In the genomic region with DNA sequence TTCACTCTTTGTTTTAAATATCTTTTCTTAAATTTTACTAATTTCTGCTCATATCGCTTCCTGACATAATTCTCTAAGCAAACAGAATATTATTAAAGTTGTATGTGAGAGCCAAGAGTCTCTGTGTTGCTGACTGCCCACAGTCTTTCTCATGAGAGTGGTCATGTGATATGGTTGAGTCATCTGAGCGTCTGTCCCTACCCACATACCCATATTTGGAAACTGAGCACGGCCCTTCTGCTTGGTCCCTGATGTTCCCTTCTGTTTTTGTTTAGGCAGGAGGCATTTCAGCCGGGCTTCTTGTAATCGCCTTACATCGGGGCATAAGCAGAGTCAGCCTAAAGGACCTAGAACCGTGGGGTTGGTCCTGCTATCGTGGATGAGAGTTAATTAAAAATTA, we compare ENCODE assay signal across 11 mouse cellular contexts.
DNase-seq lines count a peak whose midpoint lies in the region; ATAC-seq lines count a peak whose summit lies in the region.
"Had no signal": no experiment of that assay in that cellular context is flagged by ENCODE, and none has a peak within 500 bp of the region (broad histone marks: within the 10 kb centered on the region; RNA-seq: fewer than 3 reads in every experiment).

No protein-coding gene starts in this region.

- no peak overlapping the region for H3K9ac ChIP-seq in intestine, embryonic 15.5 days
- no peak overlapping the region for H3K9ac ChIP-seq in intestine, embryonic 16.5 days (ENCODE audit: low read depth, low read length)
- H3K9ac ChIP-seq: heart, embryonic 13.5 days; liver, embryonic 15.5 days had no signal

- no peaks in the 10 kb centered on the region for H3K36me3 ChIP-seq in intestine, embryonic 15.5 days
- H3K36me3 ChIP-seq in intestine, embryonic 16.5 days (ENCODE audit: control insufficient read depth, insufficient read depth, low read length) = no peaks in the 10 kb centered on the region
- H3K36me3 ChIP-seq: liver, embryonic 15.5 days had no signal

- no peak overlapping the region for H3K4me2 ChIP-seq in intestine, embryonic 15.5 days (replicated peaks)
- no peak overlapping the region for H3K4me2 ChIP-seq in intestine, embryonic 16.5 days (ENCODE audit: low read depth, low read length)
- H3K4me2 ChIP-seq: heart, embryonic 13.5 days; liver, embryonic 15.5 days had no signal

- no peak overlapping the region for H3K4me3 ChIP-seq in intestine, embryonic 15.5 days (replicated peaks)
- no peak overlapping the region for H3K4me3 ChIP-seq in intestine, embryonic 16.5 days (ENCODE audit: low read length)
- H3K4me3 ChIP-seq: heart, embryonic 13.5 days; liver, embryonic 15.5 days had no signal

- H3K27me3 ChIP-seq in intestine, embryonic 15.5 days (replicated peaks) = no peaks in the 10 kb centered on the region
- H3K27me3 ChIP-seq in intestine, embryonic 16.5 days (replicated peaks; ENCODE audit: control insufficient read depth, insufficient read depth, low read length) = no peaks in the 10 kb centered on the region
- H3K27me3 ChIP-seq: liver, embryonic 15.5 days had no signal

- 0 out of 2 replicates have a peak, but pooled peaks have one; percentile 45 for ATAC-seq in intestine, embryonic 15.5 days
- no peak for ATAC-seq in intestine, embryonic 16.5 days

- peak; percentile 38 for DNase-seq in adrenal gland, adult 2 months
- DNase-seq in adrenal gland, adult 8-10 months = no peak
- peak; percentile 34 for DNase-seq in adipocyte (ENCODE audit: low spot score)
- peak; percentile 82 for DNase-seq in layer of hippocampus, adult 9-11 months
- no peak for DNase-seq in cerebellum, adult 11-12 months
- DNase-seq in cerebellum, postnatal 36 days = no peak
- DNase-seq: cerebellum, postnatal 14 days had no signal

- H3K27ac ChIP-seq in intestine, embryonic 15.5 days = no peak overlapping the region
- H3K27ac ChIP-seq in intestine, embryonic 16.5 days (ENCODE audit: low read length) = no peak overlapping the region
- H3K27ac ChIP-seq: heart, embryonic 13.5 days; liver, embryonic 15.5 days had no signal

- WGBS in intestine, embryonic 15.5 days = 56% methylated on average over 8 of the region's 8 CpGs
- 63% methylated on average over 8 of the region's 8 CpGs for WGBS in intestine, embryonic 16.5 days

- H3K9me3 ChIP-seq in intestine, embryonic 15.5 days = no peaks in the 10 kb centered on the region
- no peaks in the 10 kb centered on the region for H3K9me3 ChIP-seq in intestine, embryonic 16.5 days (ENCODE audit: control insufficient read depth, low read length)
- H3K9me3 ChIP-seq: heart, embryonic 13.5 days; liver, embryonic 15.5 days had no signal

- 0 out of 2 replicates have a peak, but pooled peaks cover 7% of the 10 kb centered on the region for H3K4me1 ChIP-seq in intestine, embryonic 15.5 days (replicated peaks)
- peaks cover 12% of the 10 kb centered on the region; the same call in 1 of the 2 replicates for H3K4me1 ChIP-seq in intestine, embryonic 16.5 days (ENCODE audit: control insufficient read depth, insufficient read depth, low read length)

Comparison
In these comparisons a context has a peak if more than half of its experiments do, and no peak if none do; other contexts are left out.
1. DNase-seq: peak in adrenal gland, adult 2 months (single experiment), adipocyte (single experiment) and layer of hippocampus, adult 9-11 months (single experiment); none in adrenal gland, adult 8-10 months (single experiment), cerebellum, adult 11-12 months (single experiment) and cerebellum, postnatal 36 days (0 of 2).